Mouse (Mus musculus) erythroblast, embryonic 14.5 days (primary cell): ENCODE measurements around the gene Syt3. TPM values are rescaled to one million over a fixed set of nuclear protein-coding genes. Genes with fewer than 3 reads are reported as not detected.
A peak's percentile ranks its signal among the peaks of the same experiment; 100 is the strongest.

Experiments used
- H3K27me3 ChIP-seq: 2 replicates; pipeline ENCODE4 v1.6.1; 2012; ENCODE audit warnings: inconsistent platforms; ENCODE audit not compliant: control insufficient read depth
- H3K36me3 ChIP-seq: 2 replicates; pipeline ENCODE4 v1.6.1; 2012; ENCODE audit warnings: mild to moderate bottlenecking, inconsistent platforms; ENCODE audit not compliant: control insufficient read depth
- H3K4me1 ChIP-seq: 2 replicates; pipeline ENCODE4 v1.6.1; 2012; ENCODE audit warnings: inconsistent platforms; ENCODE audit not compliant: control insufficient read depth
- H3K4me3 ChIP-seq: replicated peaks from 2 replicates; pipeline ENCODE3; 2012; ENCODE audit warnings: moderate library complexity, mild to moderate bottlenecking, inconsistent platforms
- H3K9me3 ChIP-seq: 2 replicates; pipeline ENCODE4 v1.6.1; 2012; ENCODE audit warnings: low read length, inconsistent platforms, mixed read lengths; ENCODE audit not compliant: control insufficient read depth
- GATA1 ChIP-seq: IDR thresholded peaks from 2 replicates; pipeline ENCODE4 v1.6.1; 2012; ENCODE audit warnings: low read length, inconsistent platforms, mixed read lengths
- TAL1 ChIP-seq: IDR thresholded peaks from 3 replicates; pipeline ENCODE4 v1.6.1; 2012; ENCODE audit warnings: low read length, inconsistent platforms, mixed read lengths
- polyA plus RNA-seq: library from polyadenylated mRNA; stranded (reverse); fragments of >175 nt; gene quantifications from 2 replicates; pipeline ENCODE4 v1.2.3, GENCODE M21; 2012

Syt3 gene
- polyA plus RNA-seq, 1 experiment: not detected

DNA sequence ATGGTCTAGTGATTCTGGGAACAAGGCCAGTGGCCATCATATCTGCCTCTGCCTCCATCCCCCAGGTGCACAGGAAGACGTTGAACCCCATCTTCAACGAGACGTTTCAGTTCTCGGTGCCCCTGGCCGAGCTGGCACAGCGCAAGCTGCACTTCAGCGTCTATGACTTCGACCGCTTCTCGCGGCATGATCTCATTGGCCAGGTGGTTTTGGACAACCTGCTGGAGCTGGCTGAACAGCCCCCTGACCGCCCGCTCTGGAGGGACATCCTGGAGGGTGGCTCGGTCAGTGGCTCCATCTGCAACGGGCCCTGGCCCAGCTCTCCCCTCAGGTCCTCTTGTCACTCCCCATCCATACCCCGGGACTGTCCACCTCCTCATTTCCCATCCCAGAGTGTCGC lies 9.4 kb downstream of the Syt3 start:
- TF ChIP-seq TAL1 (no peak), GATA1 (no peak)
- Histone ChIP-seq H3K36me3 (no peaks in the 10 kb centered on the region), H3K27me3 (peaks cover 12% of the 10 kb centered on the region)

DNA sequence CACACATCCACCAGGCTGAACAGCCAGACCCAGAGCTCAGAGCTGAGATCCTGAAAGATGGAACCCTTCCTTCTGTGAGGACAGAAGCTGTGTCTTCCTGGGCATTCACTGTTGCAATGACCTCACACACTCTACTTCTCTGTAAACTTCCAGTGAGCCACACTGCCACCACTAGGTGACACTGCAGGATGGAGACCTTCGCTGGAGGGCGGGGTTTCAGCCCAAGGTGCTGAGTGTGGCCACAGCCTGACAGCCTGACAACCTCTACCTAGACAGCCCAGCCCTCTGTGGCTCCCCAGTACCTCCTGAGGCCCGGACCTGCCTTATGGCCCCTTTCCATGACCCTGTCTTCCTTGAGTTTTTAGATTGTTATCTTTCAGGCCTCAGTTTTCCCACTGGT lies 14.7 kb downstream of the Syt3 start:
- no peaks in the 10 kb centered on the region for H3K9me3 ChIP-seq
- peaks cover 9% of the 10 kb centered on the region for H3K27me3 ChIP-seq
- peaks cover 7% of the 10 kb centered on the region for H3K4me1 ChIP-seq
- H3K36me3 ChIP-seq: no peaks in the 10 kb centered on the region
- TF ChIP-seq GATA1 (no peak), TAL1 (no peak)
- H3K4me3 ChIP-seq: no peak overlapping the region

More for the DNA sequence above, 9.4 kb downstream of the Syt3 start:
- no peaks in the 10 kb centered on the region for H3K4me1 ChIP-seq
- H3K4me3 ChIP-seq: no peak overlapping the region
- no peaks in the 10 kb centered on the region for H3K9me3 ChIP-seq

DNA sequence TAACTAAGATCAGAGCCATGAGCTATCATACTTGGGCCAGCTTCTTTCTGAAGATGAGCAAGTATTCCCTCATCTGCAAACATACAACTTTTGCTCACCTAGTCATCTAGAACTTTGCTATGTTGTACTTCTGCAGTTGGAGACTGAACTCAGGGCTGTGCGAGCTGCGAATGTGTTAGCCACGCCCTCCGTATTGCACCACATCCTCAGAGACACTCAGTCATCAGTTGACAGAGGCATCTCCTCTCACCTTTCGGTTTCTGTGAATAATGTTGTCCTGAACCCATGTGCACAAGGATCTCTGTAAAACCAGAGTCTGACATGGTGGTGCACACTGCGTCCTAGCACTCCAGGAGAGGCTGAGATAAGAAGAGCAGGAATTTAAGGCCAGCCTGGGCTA lies 17.8 kb downstream of the Syt3 start:
- Histone ChIP-seq H3K4me1 (peaks cover 24% of the 10 kb centered on the region), H3K4me3 (no peak overlapping the region), H3K27me3 (peaks cover 23% of the 10 kb centered on the region), H3K36me3 (no peaks in the 10 kb centered on the region), H3K9me3 (peaks cover 3% of the 10 kb centered on the region; the same call in 1 of the 2 replicates)
- TF ChIP-seq TAL1 (no peak), GATA1 (no peak)

DNA sequence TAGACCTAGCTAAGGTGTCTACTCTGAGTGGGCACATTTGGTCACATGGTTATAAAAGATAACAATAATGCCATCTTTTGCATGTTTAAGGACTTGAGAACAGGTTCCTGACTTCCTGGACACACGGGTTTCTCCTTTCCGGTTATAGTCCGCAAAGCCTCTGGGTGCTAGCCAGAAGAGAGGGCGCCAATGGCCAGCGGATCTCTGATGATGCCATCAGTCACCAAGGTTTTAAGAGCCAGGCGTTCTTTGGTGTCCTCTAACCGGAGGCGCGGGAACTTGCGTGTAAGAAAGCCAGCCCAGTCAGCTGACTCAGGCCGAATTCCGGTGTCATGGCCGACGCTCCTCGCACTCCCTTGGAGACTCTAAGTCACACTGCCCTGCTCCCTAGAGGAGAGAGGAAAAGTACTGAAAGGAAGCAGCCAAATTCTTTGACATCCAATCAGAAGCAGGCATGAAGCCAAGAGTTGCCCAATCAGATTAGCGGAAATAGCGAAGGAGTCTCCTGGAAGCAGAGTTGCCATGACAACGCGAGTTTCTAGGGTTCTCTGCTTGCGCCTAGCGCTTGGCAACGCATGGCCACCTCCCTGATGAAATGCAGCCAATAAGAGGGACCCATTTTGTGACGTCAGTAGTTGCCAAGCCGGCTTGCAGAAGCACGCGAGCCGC lies 21.6 kb downstream of the Syt3 start:
- H3K9me3 ChIP-seq: peaks cover 3% of the 10 kb centered on the region; the same call in 1 of the 2 replicates
- no peaks in the 10 kb centered on the region for H3K36me3 ChIP-seq
- H3K4me3 ChIP-seq: peak overlapping the region; percentile 52
- H3K27me3 ChIP-seq: peaks cover 36% of the 10 kb centered on the region
- TF ChIP-seq GATA1: peak; percentile 20; the same call in 1 of the 2 replicates
- no peak for TF ChIP-seq TAL1
- H3K4me1 ChIP-seq: peaks cover 20% of the 10 kb centered on the region

DNA sequence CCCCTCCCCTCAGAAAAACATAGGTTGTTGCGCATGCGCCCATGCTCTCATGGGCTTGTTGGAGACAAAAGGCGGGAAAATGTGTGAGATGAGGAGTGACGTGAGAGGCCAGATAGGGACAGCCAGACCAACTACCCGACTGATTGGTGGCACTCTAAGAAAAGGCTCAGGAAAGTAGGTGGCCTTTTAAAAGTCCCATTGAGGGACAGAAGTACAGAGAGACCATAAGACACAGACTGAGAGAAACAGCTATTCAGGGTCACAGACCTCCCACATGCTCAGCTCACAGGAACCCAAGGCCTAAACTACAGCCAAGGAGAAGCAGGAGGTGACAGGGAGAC lies 22.1 kb downstream of the Syt3 start:
- H3K4me3 ChIP-seq: peak overlapping the region; percentile 52
- peaks cover 37% of the 10 kb centered on the region for H3K27me3 ChIP-seq
- peaks cover 3% of the 10 kb centered on the region; the same call in 1 of the 2 replicates for H3K9me3 ChIP-seq
- H3K36me3 ChIP-seq: no peaks in the 10 kb centered on the region
- TF ChIP-seq TAL1 (no peak), GATA1 (no peak)
- peaks cover 20% of the 10 kb centered on the region for H3K4me1 ChIP-seq

DNA sequence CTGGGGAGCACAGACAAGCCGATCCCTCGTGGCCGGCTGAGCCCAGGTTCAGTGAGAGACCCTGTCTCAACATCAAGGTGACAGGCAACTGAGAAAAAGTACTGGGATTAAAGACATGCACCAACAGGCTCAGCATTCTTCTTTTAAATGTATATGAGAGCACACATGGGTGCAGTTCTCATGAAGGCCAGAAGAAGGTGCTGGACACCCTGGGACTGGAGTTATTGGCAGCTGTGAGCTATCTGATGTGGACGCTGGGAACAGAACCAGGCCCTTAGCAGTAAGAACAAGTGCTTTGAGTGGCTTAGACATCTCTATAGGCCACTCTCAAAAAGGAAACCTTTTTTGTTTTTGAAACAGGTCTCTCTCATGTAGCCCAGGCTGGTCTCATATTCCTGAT lies 27.2 kb downstream of the Syt3 start:
- H3K27me3 ChIP-seq: peaks cover 22% of the 10 kb centered on the region
- TF ChIP-seq TAL1 (no peak), GATA1 (no peak)
- peaks cover 2% of the 10 kb centered on the region; the same call in 1 of the 2 replicates for H3K9me3 ChIP-seq
- peaks cover 19% of the 10 kb centered on the region for H3K4me1 ChIP-seq
- no peaks in the 10 kb centered on the region for H3K36me3 ChIP-seq
- H3K4me3 ChIP-seq: no peak overlapping the region

DNA sequence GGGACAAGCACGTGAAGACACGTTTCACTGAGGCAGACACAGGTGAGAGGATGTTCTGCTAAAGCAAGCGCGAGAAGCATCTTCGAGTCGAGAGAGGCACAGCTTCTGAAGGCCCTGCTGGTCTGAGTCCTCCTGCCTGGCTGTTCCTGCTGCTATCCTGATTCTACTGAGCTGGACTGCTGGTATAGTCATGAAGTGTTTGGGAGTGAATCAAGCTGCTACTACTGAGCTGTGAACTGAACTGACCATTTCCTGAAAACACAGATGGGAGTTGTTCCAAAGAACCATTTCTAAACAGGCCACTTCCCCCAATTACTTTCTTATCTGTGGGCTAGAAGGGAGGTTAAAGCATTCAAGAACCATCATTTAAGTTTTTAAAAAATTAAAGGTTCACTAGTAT lies 29.4 kb downstream of the Syt3 start:
- Histone ChIP-seq H3K9me3 (peaks cover 2% of the 10 kb centered on the region; the same call in 1 of the 2 replicates), H3K36me3 (no peaks in the 10 kb centered on the region), H3K4me3 (no peak overlapping the region), H3K4me1 (peaks cover 12% of the 10 kb centered on the region), H3K27me3 (peaks cover 22% of the 10 kb centered on the region)
- no peak for TF ChIP-seq TAL1
- no peak for TF ChIP-seq GATA1

DNA sequence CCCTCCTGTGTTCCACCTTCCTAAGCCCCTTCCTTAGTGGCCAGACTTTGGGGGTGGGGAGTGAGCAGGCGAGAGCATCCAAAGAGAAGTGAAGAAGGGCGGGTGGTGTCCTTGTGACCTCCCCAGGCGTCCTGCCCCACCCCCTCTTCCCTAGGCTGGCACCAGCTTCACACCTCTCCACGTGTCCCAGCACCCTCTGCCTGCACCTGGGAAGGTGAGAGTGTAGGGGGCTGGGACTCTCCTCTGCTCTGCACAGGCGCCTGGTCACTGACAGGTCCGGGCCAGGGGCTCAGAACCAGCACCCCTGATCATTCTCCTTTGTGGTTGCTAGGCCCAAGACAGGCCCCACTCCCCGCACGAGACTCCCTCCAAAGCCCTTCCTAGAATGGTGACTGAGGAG lies 43.8 kb downstream of the Syt3 start:
- no peak overlapping the region for H3K4me3 ChIP-seq
- peaks cover 15% of the 10 kb centered on the region; the same call in 1 of the 2 replicates for H3K9me3 ChIP-seq
- H3K27me3 ChIP-seq: peaks cover 87% of the 10 kb centered on the region
- peaks cover 5% of the 10 kb centered on the region for H3K4me1 ChIP-seq
- no peaks in the 10 kb centered on the region for H3K36me3 ChIP-seq
- no peak for TF ChIP-seq GATA1
- no peak for TF ChIP-seq TAL1

DNA sequence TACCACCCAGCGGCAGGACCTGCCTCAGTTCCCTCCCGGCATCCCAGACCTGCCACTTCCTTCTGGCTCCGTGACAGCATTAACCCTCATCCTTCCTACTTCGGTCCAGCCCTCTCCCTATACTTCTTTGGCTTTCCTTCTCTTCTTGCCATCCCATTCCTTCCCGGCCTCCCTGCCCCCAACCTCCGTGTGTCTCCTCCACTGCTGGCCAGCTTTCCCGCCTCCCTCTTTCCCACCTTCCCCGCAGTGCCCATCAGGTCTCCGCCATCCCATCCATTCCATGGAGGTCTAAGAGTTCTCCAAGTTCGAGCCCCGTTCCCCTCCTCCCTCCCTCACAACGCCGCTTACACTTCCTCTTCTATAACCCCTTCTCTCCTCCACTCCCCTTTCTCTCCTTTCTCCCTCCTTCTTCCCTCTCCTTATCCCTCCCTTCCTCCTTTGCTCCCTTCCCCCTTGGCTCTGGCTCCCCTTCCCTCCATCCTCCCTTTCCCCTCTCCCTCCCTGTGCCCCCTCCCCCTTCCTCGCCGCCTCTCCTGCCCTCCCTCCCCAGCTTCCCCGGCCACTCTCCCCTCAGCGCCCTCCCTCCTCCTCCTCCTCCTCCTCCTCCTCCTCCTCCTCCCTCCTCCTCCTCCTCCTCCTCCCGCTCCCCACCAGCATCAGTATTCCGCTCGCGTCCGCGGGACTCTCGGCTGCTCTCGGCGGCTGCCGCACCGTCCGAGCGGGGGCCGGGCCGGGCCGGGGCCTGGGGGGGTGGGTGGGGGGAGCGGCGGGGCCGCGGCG lies 44.5 kb downstream of the Syt3 start:
- peaks cover 87% of the 10 kb centered on the region for H3K27me3 ChIP-seq
- H3K4me3 ChIP-seq: no peak overlapping the region
- peaks cover 11% of the 10 kb centered on the region for H3K4me1 ChIP-seq
- H3K9me3 ChIP-seq: peaks cover 17% of the 10 kb centered on the region
- no peak for TF ChIP-seq TAL1
- TF ChIP-seq GATA1: no peak
- no peaks in the 10 kb centered on the region for H3K36me3 ChIP-seq
